Mouse (Mus musculus) megakaryocyte, embryonic 14.5 days (primary cell): ENCODE measurements around the gene Large1.

Experiments used
- FLI1 ChIP-seq: IDR thresholded peaks from 2 replicates; pipeline ENCODE4 v1.6.1; 2012; ENCODE audit warnings: low read length, inconsistent platforms, mixed read lengths
- GATA1 ChIP-seq: IDR thresholded peaks from 3 replicates; pipeline ENCODE4 v1.6.1; 2012; ENCODE audit warnings: mixed read lengths, low read length, inconsistent platforms, borderline replicate concordance

- TF ChIP-seq GATA1 (no peak), FLI1 (no peak)
These were observed 151.5 kb downstream of the Large1 start for GRCm38 (mm10) chr8:73201854-73202253.
